Mouse (Mus musculus) gastrocnemius, postnatal 36 days (tissue): Measurements from ENCODE around the gene Dock4. TPM values are rescaled to one million over a fixed set of nuclear protein-coding genes. Genes with fewer than 3 reads are reported as not detected.

Experiments
- total RNA-seq, 2 experiments: library from RNA; stranded (reverse); gene quantifications; 2 replicates each; pipeline ENCODE4 v1.2.3; 2021

Dock4 gene
- total RNA-seq, 2 experiments from 2014 or later, result 10.4 to 11.6 TPM

Other genes with a start within 250 kb of the Dock4 start
- 10 to 100 TPM; 49.2 to 57.7 TPM for gene Lsmem1, start 246.5 kb upstream of the Dock4 start, total RNA-seq
- gene Ifrd1, start 197.4 kb upstream of the Dock4 start, total RNA-seq, result 100 to 1,000 TPM in 1 of 2 experiments, 10 to 100 TPM in 1; 91.4 to 119 TPM
- gene Zfp277, start 50 bp upstream of the Dock4 start, total RNA-seq, result 1 to 10 TPM; 6.8 to 9.4 TPM